Mouse (Mus musculus): ENCODE data around the gene Lrrc3c.
"Not testable (repeated sequence)": the region's sequence is repeated elsewhere in the genome, so short reads cannot be mapped to it uniquely, and the experiment has no call there.

Gene Lrrc3c

DNA sequence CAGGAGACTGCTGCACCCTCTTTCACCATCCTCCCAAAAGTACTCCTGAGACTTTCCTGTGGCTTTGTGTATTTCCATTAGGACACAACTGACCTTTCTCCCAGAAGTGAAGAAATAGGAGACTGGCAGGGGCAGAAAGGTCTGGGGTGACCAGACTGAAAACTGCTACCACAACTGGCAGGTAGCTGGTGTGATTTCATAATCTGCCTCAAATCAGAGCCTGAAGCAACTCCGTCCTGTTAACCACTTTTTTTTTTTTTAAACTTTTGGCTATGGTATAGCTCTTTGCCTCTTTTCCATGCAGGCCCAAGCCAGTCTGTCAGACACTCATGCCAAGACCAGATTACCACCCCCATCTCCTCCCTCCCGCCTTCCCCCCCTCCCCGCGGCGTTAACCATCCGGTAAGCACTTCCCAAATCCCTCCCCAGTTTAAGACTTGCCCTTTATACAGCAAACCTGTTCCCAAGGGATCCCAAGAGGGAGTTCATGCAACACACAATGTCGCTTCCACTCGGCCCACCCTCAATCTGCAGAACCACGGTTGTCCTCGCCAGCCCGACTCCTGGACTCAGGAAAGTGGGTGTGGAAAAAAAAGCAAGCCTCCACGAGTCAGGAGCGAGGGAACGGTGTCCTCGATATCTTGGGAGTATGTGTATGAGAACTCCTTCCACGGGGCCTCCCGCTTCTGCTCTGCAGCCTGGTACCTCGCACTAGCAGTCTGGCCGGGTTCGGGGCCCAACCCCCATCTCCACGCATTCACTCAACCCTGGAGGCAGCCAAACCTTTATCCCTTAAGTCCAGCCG, 11.8 kb upstream of the Lrrc3c start:
- DNase-seq (ENCODE audit: low spot score in 2 of 2) = peak in 1 of 2 experiments; percentile 33

GRCm38 (mm10) chr11:98586892-98587563, 11.1 kb upstream of the Lrrc3c start, which contains the start of gene Ormdl3:
TSS of gene Ormdl3 (minus strand) at chr11:98587368.
- peak; percentile 94 to 99 for DNase-seq (ENCODE audit: low spot score in 2 of 2)

DNA sequence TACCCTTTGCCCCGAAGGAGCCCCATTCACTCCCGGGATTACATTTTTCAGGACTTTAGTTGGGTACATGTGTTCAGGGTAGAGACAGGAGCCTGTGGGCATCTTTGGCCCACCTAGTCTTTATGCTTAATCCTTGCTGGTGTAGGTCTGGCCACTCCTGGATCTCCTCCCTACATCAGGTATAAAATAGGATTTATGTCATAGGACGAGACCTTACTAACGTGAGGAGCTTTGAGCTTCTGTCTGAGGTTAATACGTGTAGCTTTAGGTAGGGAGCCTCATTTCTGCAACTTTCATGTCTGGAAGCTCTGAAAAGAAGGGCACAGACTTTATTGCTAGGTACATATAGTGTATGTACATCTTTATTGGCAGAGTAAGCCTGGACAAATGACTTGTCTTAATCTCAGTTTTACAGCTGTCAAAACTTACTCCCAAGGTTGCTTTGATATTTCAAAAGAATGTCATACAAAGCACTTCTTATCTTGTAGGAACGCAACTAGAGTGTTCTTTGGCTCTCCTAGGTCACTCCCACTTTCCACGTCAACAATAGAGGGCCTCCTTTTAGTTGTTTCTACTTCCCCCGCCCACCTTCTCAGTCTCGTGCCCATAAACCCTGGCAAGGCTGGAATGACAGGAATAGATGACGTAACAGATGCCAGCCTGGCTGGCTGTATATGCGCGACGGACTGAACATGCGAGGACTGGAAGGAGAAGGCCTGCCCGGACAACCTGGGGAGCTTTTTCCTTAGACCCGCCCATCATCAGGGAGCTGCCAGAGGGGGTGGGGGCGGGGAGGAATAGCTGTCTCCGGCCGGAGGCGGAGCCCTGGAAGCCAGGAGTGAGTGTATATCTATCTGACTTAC, 10.2 kb upstream of the Lrrc3c start:
- DNase-seq (ENCODE audit: low spot score in 2 of 2) = peak; percentile 31 to 41

DNA sequence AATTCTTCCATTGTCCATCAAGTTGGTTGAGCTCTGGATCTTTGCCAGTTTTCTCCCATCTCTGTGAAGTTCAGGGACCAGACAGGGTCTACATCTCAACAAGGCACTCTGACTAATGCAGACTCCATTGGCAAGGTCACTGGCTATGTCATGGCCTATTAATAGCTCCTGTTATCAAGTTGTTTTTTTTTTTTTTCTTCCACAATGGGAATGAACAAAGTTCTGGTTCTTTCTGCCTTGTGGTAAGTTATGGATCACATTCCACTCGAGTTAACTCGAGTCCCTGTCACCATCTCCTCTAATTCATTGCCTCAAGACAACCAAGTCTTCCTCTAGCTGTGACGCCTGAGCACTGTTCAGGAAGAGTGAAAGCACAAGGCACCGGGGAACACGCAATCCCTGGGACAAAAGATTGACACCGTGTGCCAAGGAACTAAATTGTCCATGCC, 9.2 kb upstream of the Lrrc3c start:
- no peak for DNase-seq (ENCODE audit: low spot score in 2 of 2)

- no peak for DNase-seq (ENCODE audit: low spot score in 2 of 2)
Measured at GRCm38 (mm10) chr11:98589306-98589705, 8.8 kb upstream of the Lrrc3c start.

DNA sequence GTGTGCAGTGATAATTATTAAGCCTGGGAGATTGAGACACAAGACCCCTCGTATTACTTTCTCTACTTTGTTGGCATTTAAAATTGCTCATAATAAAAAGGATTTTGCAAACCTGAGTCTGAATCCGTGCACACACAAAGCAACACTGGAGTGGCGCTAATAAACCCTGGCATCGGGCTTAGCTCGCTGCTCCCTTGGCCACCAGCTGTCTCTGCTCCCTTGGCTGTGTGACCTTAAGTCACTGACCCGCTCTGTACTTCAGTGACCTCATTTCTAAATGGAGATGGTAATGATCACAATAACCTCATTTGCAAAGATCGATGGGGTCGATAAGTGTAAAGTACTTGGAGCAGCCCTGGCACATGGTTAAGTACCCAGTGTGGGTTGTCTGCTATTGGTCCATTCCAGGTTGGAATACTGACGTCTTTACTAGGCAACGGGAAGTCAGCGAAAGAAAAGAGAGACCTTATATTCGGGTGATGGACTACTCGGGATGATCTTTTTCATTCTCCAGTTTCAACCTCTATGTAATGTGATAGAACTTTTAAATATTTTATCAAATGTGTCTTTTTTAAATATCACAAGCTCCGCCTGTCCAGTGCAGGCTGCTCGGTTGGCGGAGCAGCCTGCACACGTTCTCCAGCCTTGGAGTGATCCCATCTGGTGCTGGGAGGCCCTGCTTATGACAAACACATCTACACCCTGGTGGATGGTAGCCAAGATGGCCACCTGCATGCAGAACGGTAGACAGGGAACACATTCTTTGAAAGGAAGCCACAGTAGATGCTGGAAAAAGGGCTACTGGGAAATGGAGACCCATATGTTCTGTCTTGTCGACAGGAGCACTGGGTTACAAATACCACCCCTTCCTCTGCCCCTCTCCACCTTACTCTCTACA, 7.3 kb upstream of the Lrrc3c start:
- DNase-seq (ENCODE audit: low spot score in 2 of 2) = no peak

GRCm38 (mm10) chr11:98595021-98595420, 3.1 kb upstream of the Lrrc3c start:
- no peak for DNase-seq (ENCODE audit: low spot score in 2 of 2)

- no peak for DNase-seq (ENCODE audit: low spot score in 2 of 2)
Measured at GRCm38 (mm10) chr11:98595473-98595872, 2.6 kb upstream of the Lrrc3c start.

- no peak for DNase-seq (ENCODE audit: low spot score in 2 of 2)
Measured at GRCm38 (mm10) chr11:98595955-98596354, 2.1 kb upstream of the Lrrc3c start.

- no peak for DNase-seq (ENCODE audit: low spot score in 2 of 2)
Measured at GRCm38 (mm10) chr11:98597363-98597762, 728 bp upstream of the Lrrc3c start.

GRCm38 (mm10) chr11:98598851-98599290, 780 bp downstream of the Lrrc3c start:
- no peak for DNase-seq (ENCODE audit: low spot score in 2 of 2)

- DNase-seq (ENCODE audit: low spot score in 2 of 2) = no peak
Measured at GRCm38 (mm10) chr11:98599291-98599690, 1.2 kb downstream of the Lrrc3c start.

DNA sequence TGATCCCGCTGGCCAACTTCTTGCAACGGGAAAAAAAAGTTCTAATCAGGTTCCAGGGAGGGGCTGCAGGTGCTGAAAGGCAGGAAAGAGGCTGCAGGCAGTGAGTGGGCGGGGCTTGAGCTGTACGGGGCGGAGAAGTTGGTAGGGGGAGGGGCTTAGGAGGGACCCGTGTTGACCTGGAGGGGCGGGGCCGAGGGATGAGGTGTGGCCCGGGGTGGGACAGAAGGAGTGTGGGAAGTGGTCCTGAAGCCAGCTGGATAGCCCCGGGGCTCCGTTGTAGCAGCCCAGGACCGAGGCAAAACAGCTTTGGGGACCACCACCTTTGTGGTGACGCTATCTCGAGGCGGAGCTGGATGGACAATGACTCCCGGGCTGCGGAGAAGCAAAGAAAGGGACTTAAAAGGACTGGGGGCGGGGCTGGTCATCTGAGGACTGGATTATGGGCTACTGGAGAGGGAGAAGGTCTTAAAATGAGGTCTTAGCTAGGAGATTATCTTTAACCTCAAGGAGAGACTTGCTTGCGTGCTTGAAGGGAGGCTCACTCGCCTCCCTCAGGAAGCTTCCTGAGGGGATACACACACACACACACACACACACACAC, 4.1 kb downstream of the Lrrc3c start:
- no peak for DNase-seq (ENCODE audit: low spot score in 2 of 2)

DNA sequence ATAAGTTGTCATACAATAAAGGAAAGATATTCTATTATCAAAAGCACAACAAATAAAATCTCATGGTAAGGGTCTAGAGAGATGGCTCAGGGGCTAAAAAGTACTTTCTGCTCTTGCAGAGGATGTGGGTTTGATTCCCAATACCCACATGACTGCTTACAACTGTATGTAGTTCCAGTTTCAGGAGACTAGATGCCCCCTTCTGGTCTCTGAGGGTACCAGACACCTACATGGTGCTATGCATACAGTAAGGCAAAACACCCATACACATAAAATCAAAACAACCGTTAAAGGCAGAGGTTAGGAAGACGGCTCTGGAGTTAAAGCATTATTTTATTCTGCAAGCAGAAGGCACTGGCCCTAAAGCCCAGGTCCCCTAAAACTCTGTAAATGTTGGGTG, 5.9 kb downstream of the Lrrc3c start:
- no peak for DNase-seq (ENCODE audit: low spot score in 2 of 2)

DNA sequence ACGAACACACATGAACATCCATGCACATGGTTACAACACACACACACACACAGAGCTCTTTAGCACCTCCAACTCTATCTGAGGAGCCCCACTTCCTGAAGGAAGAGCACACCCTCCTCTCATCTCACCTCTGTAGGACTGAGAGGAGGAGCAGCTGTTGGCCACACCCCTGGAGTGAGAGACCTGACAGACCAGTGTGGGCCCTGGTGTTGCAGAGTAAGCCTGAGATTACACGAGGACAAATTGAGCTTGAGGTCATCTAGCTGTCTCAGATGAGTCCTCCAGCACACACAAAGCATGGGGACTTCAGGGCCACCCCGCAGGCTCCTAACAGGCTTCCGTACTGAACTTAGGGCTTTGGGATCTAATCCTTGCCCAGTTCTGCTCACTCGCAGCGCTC, 6.8 kb downstream of the Lrrc3c start:
- not testable (repeated sequence) for DNase-seq (ENCODE audit: low spot score in 2 of 2)

- no peak for DNase-seq (ENCODE audit: low spot score in 2 of 2)
Measured at GRCm38 (mm10) chr11:98606763-98607162, 8.7 kb downstream of the Lrrc3c start.

GRCm38 (mm10) chr11:98620791-98621190, 22.7 kb downstream of the Lrrc3c start:
- no peak for DNase-seq (ENCODE audit: low spot score in 2 of 2)

- DNase-seq (ENCODE audit: low spot score in 2 of 2) = not testable (repeated sequence)
Measured at GRCm38 (mm10) chr11:98623981-98624380, 25.9 kb downstream of the Lrrc3c start.

DNA sequence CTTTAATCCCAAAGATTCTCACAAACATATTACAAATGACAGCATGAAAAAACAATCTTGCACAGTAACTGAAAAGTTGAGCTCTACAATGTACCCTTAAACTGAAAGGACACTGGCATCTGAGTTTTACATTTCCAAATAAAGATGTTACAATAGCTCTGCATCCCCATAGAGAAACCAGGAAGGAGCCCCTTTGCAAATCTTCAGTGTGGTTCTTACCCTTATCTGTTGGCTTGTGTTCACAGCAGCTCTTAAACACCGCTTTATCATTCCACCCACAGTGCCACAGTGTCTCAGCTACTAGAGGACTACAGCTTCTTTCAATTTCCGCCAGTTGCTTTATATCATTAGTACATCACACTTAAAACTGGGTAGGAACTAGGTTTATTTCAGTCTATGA, 26.3 kb downstream of the Lrrc3c start:
- DNase-seq (ENCODE audit: low spot score in 2 of 2) = not testable (repeated sequence)

GRCm38 (mm10) chr11:98625611-98626410, 27.7 kb downstream of the Lrrc3c start, which contains the start of the genes Gm12355 and Gsdma3:
TSS of gene Gm12355 (minus strand) at chr11:98625661.
TSS of gene Gsdma3 (plus strand) at chr11:98626360.
- no peak for DNase-seq (ENCODE audit: low spot score in 2 of 2)
